Mouse (Mus musculus) CH12.LX (cell line): ENCODE measurements around the gene Cd200r3. TPM values are rescaled to one million over a fixed set of nuclear protein-coding genes. Genes with fewer than 3 reads are reported as not detected.

Experiments used
- DNase-seq: peaks from one replicate; pipeline ENCODE4 v3.0.0-alpha.2; 2013; ENCODE audit errors: extremely low read depth
- H3K27ac ChIP-seq: 2 replicates; pipeline ENCODE4 v1.5.1; 2012; ENCODE audit warnings: low read depth, mild to moderate bottlenecking, control low read depth, moderate library complexity; ENCODE audit not compliant: insufficient read depth
- H3K27me3 ChIP-seq: replicated peaks from 2 replicates; pipeline ENCODE3; 2012; ENCODE audit warnings: inconsistent platforms
- H3K36me3 ChIP-seq, 2 experiments: replicated peaks in 1 of 2; 2 replicates each; pipeline versions ENCODE3 to v1.6.1; 2012; ENCODE audit warnings: inconsistent platforms in 1 of 2, low read length in 1 of 2, mild to moderate bottlenecking in 1 of 2, mixed read lengths in 1 of 2, moderate library complexity in 1 of 2; ENCODE audit not compliant: control insufficient read depth in 1 of 2, insufficient read depth in 1 of 2
- H3K4me1 ChIP-seq, 2 experiments: 2 replicates each; pipeline ENCODE4 v1.6.1; 2012; ENCODE audit warnings: inconsistent platforms in 1 of 2, moderate library complexity in 1 of 2; ENCODE audit not compliant: insufficient read depth in 2 of 2, control insufficient read depth in 1 of 2
- H3K4me2 ChIP-seq: 2 replicates; pipeline ENCODE4 v1.6.1; 2012; ENCODE audit warnings: low read depth, mild to moderate bottlenecking, control low read depth; ENCODE audit not compliant: poor library complexity, insufficient read depth, severe bottlenecking
- H3K4me3 ChIP-seq, 3 experiments: fragments of 150-350 bp in 1 of 3; sonication (generic) in 1 of 3; replicated peaks in 1 of 3; 2 replicates each; pipeline versions ENCODE3 to v1.5.1; 2011 to 2012; ENCODE audit warnings: low read depth in 2 of 3, low read length in 2 of 3, mild to moderate bottlenecking in 2 of 3, moderate library complexity in 2 of 3, control low read depth in 1 of 3, improper control_type of control experiment in 1 of 3, inconsistent platforms in 1 of 3, mixed read lengths in 1 of 3; ENCODE audit not compliant: poor library complexity in 1 of 3
- H3K79me2 ChIP-seq: replicated peaks from 2 replicates; pipeline ENCODE4 v1.6.1; 2012; ENCODE audit warnings: mild to moderate bottlenecking, moderate library complexity; ENCODE audit not compliant: control insufficient read depth, poor library complexity, insufficient read depth, severe bottlenecking; ENCODE audit errors: extremely low read depth
- H3K9ac ChIP-seq: 2 replicates; pipeline ENCODE4 v1.6.1; 2012; ENCODE audit warnings: low read depth, mild to moderate bottlenecking, control low read depth, moderate library complexity; ENCODE audit not compliant: insufficient read depth
- H3K9me3 ChIP-seq: replicated peaks from 2 replicates; pipeline ENCODE3; 2012; ENCODE audit warnings: low read length, inconsistent platforms, mixed read lengths
- CHD1 ChIP-seq: IDR thresholded peaks from 2 replicates; pipeline ENCODE4 v1.6.1; 2012; ENCODE audit warnings: low read depth, low read length, improper control_type of control experiment, inconsistent platforms
- CHD2 ChIP-seq: IDR thresholded peaks from 2 replicates; pipeline ENCODE4 v1.6.1; 2011; ENCODE audit warnings: low read length, improper control_type of control experiment
- CTCF ChIP-seq, 2 experiments: IDR thresholded peaks in 1 of 2; conservative IDR thresholded peaks in 1 of 2; 2 replicates each; pipeline ENCODE4 v1.5.1; 2011 to 2012; ENCODE audit warnings: low read depth in 2 of 2, low read length in 2 of 2, improper control_type of control experiment in 1 of 2, inconsistent platforms in 1 of 2, mild to moderate bottlenecking in 1 of 2, moderate library complexity in 1 of 2
- ELF1 ChIP-seq: IDR thresholded peaks from 2 replicates; pipeline ENCODE4 v1.6.1; 2014; ENCODE audit warnings: low read depth, mild to moderate bottlenecking, inconsistent platforms, low read length, improper control_type of control experiment
- GABPA ChIP-seq: IDR thresholded peaks from 2 replicates; pipeline ENCODE4 v1.6.1; 2012; ENCODE audit warnings: low read depth, low read length, improper control_type of control experiment, inconsistent platforms; ENCODE audit not compliant: insufficient replicate concordance
- HCFC1 ChIP-seq: IDR thresholded peaks from 2 replicates; pipeline ENCODE4 v1.6.1; 2012; ENCODE audit warnings: low read depth, mild to moderate bottlenecking, inconsistent platforms, low read length, improper control_type of control experiment
- IRF4 ChIP-seq: IDR thresholded peaks from 2 replicates; pipeline ENCODE4 v1.6.1; 2014; ENCODE audit warnings: low read depth, mild to moderate bottlenecking, inconsistent platforms, low read length, improper control_type of control experiment
- KAT2A ChIP-seq: IDR thresholded peaks from 2 replicates; pipeline ENCODE4 v1.6.1; 2012; ENCODE audit warnings: low read length, improper control_type of control experiment, inconsistent platforms; ENCODE audit not compliant: insufficient replicate concordance
- MAX ChIP-seq: IDR thresholded peaks from 2 replicates; pipeline ENCODE4 v1.6.1; 2011; ENCODE audit warnings: low read length, improper control_type of control experiment
- MXI1 ChIP-seq: IDR thresholded peaks from 2 replicates; pipeline ENCODE4 v1.6.1; 2011; ENCODE audit warnings: mild to moderate bottlenecking, low read depth, low read length, improper control_type of control experiment
- MYC ChIP-seq: IDR thresholded peaks from 2 replicates; pipeline ENCODE4 v1.6.1; 2011; ENCODE audit warnings: low read depth, mild to moderate bottlenecking, improper control_type of control experiment, low read length
- NELFE ChIP-seq: IDR thresholded peaks from 2 replicates; pipeline ENCODE4 v1.6.1; 2011; ENCODE audit warnings: low read depth, low read length, improper control_type of control experiment
- NRF1 ChIP-seq: IDR thresholded peaks from 2 replicates; pipeline ENCODE4 v1.6.1; 2014; ENCODE audit warnings: low read depth, mild to moderate bottlenecking, inconsistent platforms, low read length, improper control_type of control experiment, moderate library complexity
- POLR2A ChIP-seq: IDR thresholded peaks from 2 replicates; pipeline ENCODE4 v1.6.1; 2011; ENCODE audit warnings: low read depth, mild to moderate bottlenecking, improper control_type of control experiment, low read length
- RAD21 ChIP-seq: IDR thresholded peaks from 2 replicates; pipeline ENCODE4 v1.6.1; 2011; ENCODE audit warnings: low read depth, mild to moderate bottlenecking, low read length, improper control_type of control experiment, moderate library complexity
- SIN3A ChIP-seq: IDR thresholded peaks from 2 replicates; pipeline ENCODE4 v1.6.1; 2012; ENCODE audit warnings: low read length, improper control_type of control experiment, inconsistent platforms
- SMC3 ChIP-seq: IDR thresholded peaks from 2 replicates; pipeline ENCODE4 v1.6.1; 2011; ENCODE audit warnings: low read depth, low read length, improper control_type of control experiment
- TBP ChIP-seq: conservative IDR thresholded peaks from 2 replicates; pipeline ENCODE4 v1.6.1; 2011; ENCODE audit warnings: low read depth, low read length, improper control_type of control experiment
- TCF12 ChIP-seq: IDR thresholded peaks from 2 replicates; pipeline ENCODE4 v1.6.1; 2014; ENCODE audit warnings: low read depth, mild to moderate bottlenecking, inconsistent platforms, low read length, improper control_type of control experiment
- USF1 ChIP-seq: IDR thresholded peaks from 2 replicates; pipeline ENCODE4 v1.6.1; 2014; ENCODE audit warnings: low read depth, mild to moderate bottlenecking, inconsistent platforms, low read length, improper control_type of control experiment
- ZC3H11A ChIP-seq: IDR thresholded peaks from 2 replicates; pipeline ENCODE4 v1.6.1; 2012; ENCODE audit warnings: low read depth, mild to moderate bottlenecking, inconsistent platforms, low read length, improper control_type of control experiment
- ZKSCAN1 ChIP-seq: IDR thresholded peaks from 2 replicates; pipeline ENCODE4 v1.6.1; 2012; ENCODE audit warnings: low read depth, inconsistent platforms, low read length, improper control_type of control experiment, borderline replicate concordance
- ZMIZ1 ChIP-seq: IDR thresholded peaks from 2 replicates; pipeline ENCODE4 v1.6.1; 2012; ENCODE audit warnings: low read depth, mild to moderate bottlenecking, inconsistent platforms, low read length, improper control_type of control experiment
- dilution Hi-C: fragments of 300-500 bp; cut with MboI; formaldehyde crosslinking; loops from 2 replicates; pipeline ENCODE4 v1.14.3; 2020; ENCODE audit warnings: low sequenced_read_pairs; ENCODE audit not compliant: extremely low pct_unique_long_range_greater_than_20kb, extremely low pct_ligation_motif_present
- in situ Hi-C: fragments of 300-500 bp; cut with MboI; formaldehyde crosslinking; loops from 3 replicates; pipeline ENCODE4 v1.14.3; 2019; ENCODE audit warnings: low sequenced_read_pairs, low pct_ligation_motif_present, low pct_unique_long_range_greater_than_20kb, mixed read lengths
- polyA plus RNA-seq: library from polyadenylated mRNA; unstranded; fragments of >175 nt; gene quantifications from 2 replicates; pipeline ENCODE4 v1.2.1, GENCODE M21; 2012; ENCODE audit warnings: low read depth; ENCODE audit not compliant: insufficient read length
- total RNA-seq, 2 experiments: library from RNA; depleted of rRNA; stranded (reverse); fragments of 300-350 nt in 1 of 2; fragments of >200 nt in 1 of 2; gene quantifications; 2 replicates each; pipeline ENCODE4 v1.2.3; 2012 to 2014

The Cd200r3 gene
- total and polyA plus RNA-seq, 3 experiments = 5.0 to 17.6 (median 6.9) TPM

GRCm38 (mm10) chr16:45007807-45008206 is 64.3 kb downstream of the Cd200r3 start:
- H3K9ac ChIP-seq = no peak overlapping the region

GRCm38 (mm10) chr16:45009634-45010033 is 66.2 kb downstream of the Cd200r3 start:
- H3K4me3 ChIP-seq = no peak overlapping the region
- H3K4me1 ChIP-seq = peaks cover 5 to 33% of the 10 kb centered on the region in 2 experiments
- H3K9ac ChIP-seq = no peak overlapping the region
- no peaks in the 10 kb centered on the region for H3K36me3 ChIP-seq
- dilution Hi-C loops (no loop called here), in situ Hi-C loops (loop anchor here (10.0 kb wide), 1 partner anchor 45 kb away; no protein-coding TSS in a partner anchor)
- H3K9me3 ChIP-seq = no peaks in the 10 kb centered on the region
- no peaks in the 10 kb centered on the region for H3K79me2 ChIP-seq
- no peaks in the 10 kb centered on the region for H3K27me3 ChIP-seq
- TF ChIP-seq NRF1 (no peak), ZC3H11A (no peak), TCF12 (no peak), HCFC1 (no peak), GABPA (no peak)
- no peak overlapping the region for H3K27ac ChIP-seq
- no peak for DNase-seq
- H3K4me2 ChIP-seq = no peak overlapping the region

More at GRCm38 (mm10) chr16:45007807-45008206, 64.3 kb downstream of the Cd200r3 start:
- DNase-seq = no peak
- dilution Hi-C loops = no loop called here
- no peak overlapping the region for H3K4me3 ChIP-seq
- in situ Hi-C loops = no loop called here
- no peak overlapping the region for H3K27ac ChIP-seq
- H3K27me3 ChIP-seq = no peaks in the 10 kb centered on the region
- no peaks in the 10 kb centered on the region for H3K36me3 ChIP-seq
- H3K79me2 ChIP-seq = no peaks in the 10 kb centered on the region
- no peak overlapping the region for H3K4me2 ChIP-seq
- TF ChIP-seq KAT2A = no peak
- no peak for TF ChIP-seq CHD1
- no peak for TF ChIP-seq NRF1
- TF ChIP-seq MXI1 = no peak
- TF ChIP-seq IRF4 = no peak
- TF ChIP-seq CHD2 = no peak
- TF ChIP-seq SIN3A = no peak
- TF ChIP-seq POLR2A = no peak
- TF ChIP-seq TCF12 = no peak
- TF ChIP-seq SMC3 = no peak
- TF ChIP-seq TBP = no peak
- no peak for TF ChIP-seq USF1
- TF ChIP-seq MYC = no peak
- TF ChIP-seq RAD21 = no peak
- no peak for TF ChIP-seq MAX
- TF ChIP-seq ELF1 = no peak
- no peak for TF ChIP-seq NELFE
- TF ChIP-seq ZMIZ1 = no peak
- TF ChIP-seq CTCF (conservative IDR thresholded peaks at IDR 0.05 in 1 of 2, IDR thresholded peaks at IDR 0.05 in 1 of 2; ENCODE audit: low read depth in 2 of 2, low read length in 2 of 2) = no peak
- no peak for TF ChIP-seq ZKSCAN1
- no peaks in the 10 kb centered on the region for H3K9me3 ChIP-seq
- peaks cover 9 to 46% of the 10 kb centered on the region in 2 experiments for H3K4me1 ChIP-seq
